Mouse (Mus musculus): ENCODE data around the gene Anp32b. TPM values are rescaled to one million over a fixed set of nuclear protein-coding genes. Genes with fewer than 3 reads are reported as not detected.

The Anp32b gene
- 10 to 100 TPM; 52.0 to 52.7 TPM for total RNA-seq (2021)

- intact Hi-C loops (cut with DNase I) = loop anchor here (5.0 kb wide), 1 partner anchor 58 kb away; no protein-coding TSS in a partner anchor
Measured at GRCm38 (mm10) chr4:46450519-46451131, at the start of gene Anp32b. Gene Anp32b, plus strand, starts transcription at chr4:46450902.

GRCm38 (mm10) chr4:46404042-46404795, 46.5 kb upstream of the Anp32b start:
- no peak for DNase-seq (ENCODE audit: extremely low spot score in 1 of 2, low spot score in 2 of 2)
- intact Hi-C loops (cut with DNase I) = no loop called here

More at GRCm38 (mm10) chr4:46450519-46451131, at the start of gene Anp32b:
- DNase-seq (ENCODE audit: extremely low spot score in 1 of 2, low spot score in 2 of 2) = peak; percentile 88 to 94

GRCm38 (mm10) chr4:46406966-46407703, 43.6 kb upstream of the Anp32b start:
- intact Hi-C loops (cut with DNase I) = no loop called here
- DNase-seq (ENCODE audit: extremely low spot score in 1 of 2, low spot score in 2 of 2) = no peak

- DNase-seq (ENCODE audit: extremely low spot score in 1 of 2, low spot score in 2 of 2) = no peak
- intact Hi-C loops (cut with DNase I) = no loop called here
Measured at GRCm38 (mm10) chr4:46410677-46411076, 40.0 kb upstream of the Anp32b start.

- intact Hi-C loops (cut with DNase I) = no loop called here
- DNase-seq (ENCODE audit: extremely low spot score in 1 of 2, low spot score in 2 of 2) = no peak
Measured at GRCm38 (mm10) chr4:46411489-46411888, 39.2 kb upstream of the Anp32b start.

GRCm38 (mm10) chr4:46412113-46412512, 38.6 kb upstream of the Anp32b start:
- DNase-seq (ENCODE audit: extremely low spot score in 1 of 2, low spot score in 2 of 2) = no peak
- intact Hi-C loops (cut with DNase I) = no loop called here

- intact Hi-C loops (cut with DNase I) = no loop called here
- no peak for DNase-seq (ENCODE audit: extremely low spot score in 1 of 2, low spot score in 2 of 2)
Measured at GRCm38 (mm10) chr4:46413406-46413805, 37.3 kb upstream of the Anp32b start, which contains the start of gene Hemgn. Gene Hemgn, minus strand, starts transcription at chr4:46413506.

GRCm38 (mm10) chr4:46417491-46417890, 33.2 kb upstream of the Anp32b start:
- intact Hi-C loops (cut with DNase I) = no loop called here
- DNase-seq (ENCODE audit: extremely low spot score in 1 of 2, low spot score in 2 of 2) = peak in 1 of 2 experiments; percentile 31

GRCm38 (mm10) chr4:46418851-46419250, 31.9 kb upstream of the Anp32b start:
- intact Hi-C loops (cut with DNase I) = no loop called here
- DNase-seq (ENCODE audit: extremely low spot score in 1 of 2, low spot score in 2 of 2) = no peak

GRCm38 (mm10) chr4:46422625-46423024, 28.1 kb upstream of the Anp32b start:
- intact Hi-C loops (cut with DNase I) = no loop called here
- no peak for DNase-seq (ENCODE audit: extremely low spot score in 1 of 2, low spot score in 2 of 2)

GRCm38 (mm10) chr4:46428903-46429499, 21.7 kb upstream of the Anp32b start:
- intact Hi-C loops (cut with DNase I) = no loop called here
- DNase-seq (ENCODE audit: extremely low spot score in 1 of 2, low spot score in 2 of 2) = peak in 1 of 2 experiments; percentile 17

GRCm38 (mm10) chr4:46432339-46433036, 18.2 kb upstream of the Anp32b start:
- no peak for DNase-seq (ENCODE audit: extremely low spot score in 1 of 2, low spot score in 2 of 2)
- intact Hi-C loops (cut with DNase I) = no loop called here

- no peak for DNase-seq (ENCODE audit: extremely low spot score in 1 of 2, low spot score in 2 of 2)
- intact Hi-C loops (cut with DNase I) = no loop called here
Measured at GRCm38 (mm10) chr4:46442501-46442900, 8.2 kb upstream of the Anp32b start.

GRCm38 (mm10) chr4:46445237-46445945, 5.3 kb upstream of the Anp32b start:
- DNase-seq (ENCODE audit: extremely low spot score in 1 of 2, low spot score in 2 of 2) = no peak
- intact Hi-C loops (cut with DNase I) = no loop called here

- intact Hi-C loops (cut with DNase I) = no loop called here
- no peak for DNase-seq (ENCODE audit: extremely low spot score in 1 of 2, low spot score in 2 of 2)
Measured at GRCm38 (mm10) chr4:46447461-46447860, 3.2 kb upstream of the Anp32b start.

- intact Hi-C loops (cut with DNase I) = no loop called here
- no peak for DNase-seq (ENCODE audit: extremely low spot score in 1 of 2, low spot score in 2 of 2)
Measured at GRCm38 (mm10) chr4:46448886-46449285, 1.8 kb upstream of the Anp32b start.

- no peak for DNase-seq (ENCODE audit: extremely low spot score in 1 of 2, low spot score in 2 of 2)
- intact Hi-C loops (cut with DNase I) = loop anchor here (5.0 kb wide), 1 partner anchor 58 kb away; no protein-coding TSS in a partner anchor
Measured at GRCm38 (mm10) chr4:46450020-46450518, 633 bp upstream of the Anp32b start.
